Comparison of ENCODE assay signal across 1 mouse cellular context in the genomic region with DNA sequence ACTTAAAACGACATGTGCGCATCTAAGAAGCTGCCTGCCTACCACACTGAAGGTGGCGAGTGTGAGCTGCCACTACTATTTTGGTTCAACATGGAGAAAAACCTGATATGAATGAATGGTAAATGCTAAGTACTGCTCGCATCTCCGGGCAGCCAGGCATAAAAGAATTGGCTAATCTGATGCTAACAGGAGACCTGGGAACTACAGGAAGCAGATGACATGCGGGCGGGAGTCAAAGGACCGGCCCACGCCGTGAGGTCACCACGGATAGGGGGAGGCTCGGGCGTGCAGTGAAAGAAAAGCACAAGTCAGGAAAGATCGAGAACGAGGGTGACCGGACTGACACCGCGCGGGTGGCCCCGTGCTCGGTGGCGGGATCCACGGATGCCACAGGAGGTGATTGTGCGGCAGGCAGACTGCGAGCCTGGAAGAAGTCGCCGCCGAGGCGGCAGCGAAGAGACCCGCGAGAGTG.
A peak's percentile ranks its signal among the peaks of the same experiment; 100 is the strongest.
TF ChIP-seq lines count a peak whose summit lies in the region.

No protein-coding gene starts in this region.

TF ChIP-seq in CH12.LX, 34 proteins besides CTCF, POLR2A, EP300 and RAD21:
- no peak for TF ChIP-seq HCFC1 (IDR thresholded peaks at IDR 0.05; ENCODE audit: low read depth, low read length)
- no peak for TF ChIP-seq MAZ (IDR thresholded peaks at IDR 0.05; ENCODE audit: low read depth, low read length)
- no peak for TF ChIP-seq USF1 (IDR thresholded peaks at IDR 0.05; ENCODE audit: low read depth, low read length)
- no peak for TF ChIP-seq CHD2 (IDR thresholded peaks at IDR 0.05; ENCODE audit: low read length)
- no peak; the same call in 1 of the 2 replicates for TF ChIP-seq SIN3A (IDR thresholded peaks at IDR 0.05; ENCODE audit: low read length)
- TF ChIP-seq ZC3H11A (IDR thresholded peaks at IDR 0.05; ENCODE audit: low read depth, low read length) = no peak
- no peak for TF ChIP-seq ZKSCAN1 (IDR thresholded peaks at IDR 0.05; ENCODE audit: borderline replicate concordance, low read depth, low read length)
- TF ChIP-seq TBP (conservative IDR thresholded peaks at IDR 0.05; ENCODE audit: low read depth, low read length) = no peak
- TF ChIP-seq MAX (IDR thresholded peaks at IDR 0.05; ENCODE audit: low read length) = peak; percentile 43
- no peak for TF ChIP-seq ELF1 (IDR thresholded peaks at IDR 0.05; ENCODE audit: low read depth, low read length)
- TF ChIP-seq MAFK (IDR thresholded peaks at IDR 0.05; ENCODE audit: insufficient replicate concordance, low read length) = no peak
- no peak for TF ChIP-seq USF2 (conservative IDR thresholded peaks at IDR 0.05; ENCODE audit: low read depth, low read length)
- no peak for TF ChIP-seq JUND (conservative IDR thresholded peaks at IDR 0.05; ENCODE audit: low read depth, low read length)
- TF ChIP-seq TCF12 (IDR thresholded peaks at IDR 0.05; ENCODE audit: low read depth, low read length) = no peak
- TF ChIP-seq SMC3 (IDR thresholded peaks at IDR 0.05; ENCODE audit: low read depth, low read length) = peak; percentile 26; the same call in 1 of the 2 replicates
- TF ChIP-seq JUN (IDR thresholded peaks at IDR 0.05; ENCODE audit: insufficient read depth, low read depth, low read length) = no peak
- no peak for TF ChIP-seq ZMIZ1 (IDR thresholded peaks at IDR 0.05; ENCODE audit: low read depth, low read length)
- TF ChIP-seq IRF4 (IDR thresholded peaks at IDR 0.05; ENCODE audit: low read depth, low read length) = no peak
- no peak for TF ChIP-seq ETS1 (conservative IDR thresholded peaks at IDR 0.05; ENCODE audit: low read depth, low read length)
- TF ChIP-seq MEF2A (IDR thresholded peaks at IDR 0.05; ENCODE audit: borderline replicate concordance, low read depth, low read length) = no peak
- TF ChIP-seq ZNF384 (IDR thresholded peaks at IDR 0.05; ENCODE audit: low read depth, low read length) = no peak
- TF ChIP-seq CHD1 (IDR thresholded peaks at IDR 0.05; ENCODE audit: low read depth, low read length) = no peak
- 0 out of 2 replicates have a peak, but pooled peaks have one; percentile 7 for TF ChIP-seq KAT2A (IDR thresholded peaks at IDR 0.05; ENCODE audit: insufficient replicate concordance, low read length)
- TF ChIP-seq MYC (IDR thresholded peaks at IDR 0.05; ENCODE audit: low read depth, low read length) = peak; percentile 63
- no peak for TF ChIP-seq NELFE (IDR thresholded peaks at IDR 0.05; ENCODE audit: low read depth, low read length)
- no peak for TF ChIP-seq POLR2AphosphoS2 (IDR thresholded peaks at IDR 0.05; ENCODE audit: low read depth, low read length)
- no peak for TF ChIP-seq RCOR1 (conservative IDR thresholded peaks at IDR 0.05; ENCODE audit: low read depth, low read length)
- no peak for TF ChIP-seq UBTF (IDR thresholded peaks at IDR 0.05; ENCODE audit: low read depth, low read length)
- no peak for TF ChIP-seq GABPA (IDR thresholded peaks at IDR 0.05; ENCODE audit: insufficient replicate concordance, low read depth, low read length)
- TF ChIP-seq BHLHE40 (IDR thresholded peaks at IDR 0.05; ENCODE audit: low read depth, low read length) = 0 out of 2 replicates have a peak, but pooled peaks have one; percentile 11
- TF ChIP-seq MXI1 (IDR thresholded peaks at IDR 0.05; ENCODE audit: low read depth, low read length) = peak; percentile 7; the same call in 1 of the 2 replicates
- TF ChIP-seq E2F4 (IDR thresholded peaks at IDR 0.05; ENCODE audit: insufficient replicate concordance, low read depth, low read length) = no peak
- TF ChIP-seq NRF1 (IDR thresholded peaks at IDR 0.05; ENCODE audit: low read depth, low read length) = no peak
- no peak for TF ChIP-seq PAX5 (IDR thresholded peaks at IDR 0.05; ENCODE audit: low read length)
